Mouse (Mus musculus): Measurements from ENCODE around the gene Zfp281. TPM values are rescaled to one million over a fixed set of nuclear protein-coding genes. Genes with fewer than 3 reads are reported as not detected.

The Zfp281 gene
- polyA plus RNA-seq, 1 experiment from 2014 or later, result 26.7 TPM

DNA sequence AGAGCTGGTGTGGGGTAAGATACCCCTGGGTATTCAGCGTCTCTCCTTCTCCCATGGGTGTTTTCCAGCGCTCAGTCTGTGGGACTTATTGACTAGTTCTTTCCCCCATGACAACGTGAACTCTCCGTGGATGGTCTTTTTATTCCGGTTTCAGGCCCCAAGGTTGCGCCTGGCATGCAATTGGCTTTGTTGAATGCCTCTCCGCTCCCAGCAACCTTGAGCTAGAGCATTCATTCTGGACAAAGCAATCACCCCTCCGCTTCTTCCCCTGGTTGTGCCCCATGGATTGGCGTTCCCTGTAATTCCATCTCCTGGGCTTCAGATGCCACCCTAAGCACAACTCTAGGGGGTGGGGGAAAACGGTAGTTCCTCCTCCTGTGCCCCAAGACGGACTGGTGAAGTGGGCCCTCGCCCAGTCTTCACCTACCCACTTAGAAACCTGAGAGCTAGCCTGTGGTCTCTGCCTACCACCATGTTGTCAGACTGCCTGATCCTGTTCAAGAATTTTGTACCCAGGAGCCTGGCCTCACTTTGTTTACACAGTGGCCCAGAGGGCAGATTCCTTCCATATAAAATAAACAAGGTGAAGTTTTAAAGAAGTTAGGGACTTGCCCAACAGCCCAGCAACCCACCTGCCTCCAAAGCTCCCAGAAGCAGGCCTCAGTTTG, 47.2 kb downstream of the Zfp281 start:
- Histone ChIP-seq H3K4me1 (ENCODE audit: control insufficient read depth, insufficient read depth, low read length) (no peaks in the 10 kb centered on the region), H3K4me3 (ENCODE audit: low read depth, low read length) (no peak overlapping the region), H3K27me3 (replicated peaks; ENCODE audit: control insufficient read depth, insufficient read depth, low read length) (no peaks in the 10 kb centered on the region), H3K9ac (ENCODE audit: low read length) (no peak overlapping the region), H3K27ac (ENCODE audit: low read depth, low read length) (no peak overlapping the region), H3K4me2 (ENCODE audit: low read length) (no peak overlapping the region), H3K9me3 (replicated peaks; ENCODE audit: control insufficient read depth, low read length) (no peaks in the 10 kb centered on the region), H3K36me3 (ENCODE audit: control insufficient read depth, insufficient read depth, low read length) (no peaks in the 10 kb centered on the region)
- ATAC-seq (no peak), DNase-seq (ENCODE audit: low spot score) (no peak)
- 85% methylated on average over 12 of the region's 12 CpGs for WGBS

DNA sequence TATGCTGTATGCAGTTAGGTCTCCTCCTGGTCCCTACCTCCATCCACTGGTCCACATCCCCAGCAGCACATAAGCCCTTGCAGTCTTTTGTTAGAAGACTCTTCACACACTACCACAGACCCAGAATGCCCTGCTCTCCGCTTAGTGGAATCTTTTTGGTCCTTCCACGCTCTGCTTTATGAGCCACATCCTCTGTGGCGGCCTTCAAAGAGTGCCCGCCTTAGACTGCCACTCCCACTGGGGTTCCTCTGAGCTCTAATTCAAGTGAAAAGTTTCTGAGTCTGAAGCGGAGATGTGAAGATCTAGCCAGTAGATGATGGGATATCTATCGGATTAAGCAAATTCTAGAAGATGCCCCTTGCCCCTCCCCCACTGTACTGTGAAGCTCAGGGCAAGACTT, 47.9 kb downstream of the Zfp281 start:
- no peak for DNase-seq (ENCODE audit: low spot score)
- H3K4me2 ChIP-seq (ENCODE audit: low read length), result no peak overlapping the region
- H3K36me3 ChIP-seq (ENCODE audit: control insufficient read depth, insufficient read depth, low read length), result no peaks in the 10 kb centered on the region
- H3K9me3 ChIP-seq (replicated peaks; ENCODE audit: control insufficient read depth, low read length), result no peaks in the 10 kb centered on the region
- 75% methylated on average over 6 of the region's 6 CpGs for WGBS
- no peak for ATAC-seq
- no peak overlapping the region for H3K27ac ChIP-seq (ENCODE audit: low read depth, low read length)
- no peak overlapping the region for H3K4me3 ChIP-seq (ENCODE audit: low read depth, low read length)
- no peaks in the 10 kb centered on the region for H3K4me1 ChIP-seq (ENCODE audit: control insufficient read depth, insufficient read depth, low read length)
- H3K9ac ChIP-seq (ENCODE audit: low read length), result no peak overlapping the region
- H3K27me3 ChIP-seq (replicated peaks; ENCODE audit: control insufficient read depth, insufficient read depth, low read length), result no peaks in the 10 kb centered on the region

DNA sequence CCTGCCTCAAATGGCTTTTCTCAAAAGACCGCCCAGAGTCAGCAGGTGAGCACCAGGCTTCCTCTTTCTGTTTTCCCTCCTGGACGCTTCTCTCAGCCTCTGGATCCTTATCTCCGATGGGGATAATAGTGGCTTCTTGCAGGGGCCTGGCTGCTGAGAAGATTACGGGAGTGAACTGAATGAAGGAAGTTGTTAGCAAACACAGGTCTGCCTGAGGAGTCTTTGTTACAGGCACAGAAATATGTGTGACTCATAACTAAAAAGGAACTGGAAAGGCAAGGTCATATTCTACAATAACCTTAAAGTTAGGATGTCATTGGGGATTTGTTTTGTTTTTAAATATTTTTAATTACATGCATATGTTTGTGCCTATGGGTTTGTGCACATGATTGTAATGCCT, 48.6 kb downstream of the Zfp281 start:
- H3K27ac ChIP-seq (ENCODE audit: low read depth, low read length), result no peak overlapping the region
- 53% methylated on average over 4 of the region's 4 CpGs for WGBS
- no peaks in the 10 kb centered on the region for H3K27me3 ChIP-seq (replicated peaks; ENCODE audit: control insufficient read depth, insufficient read depth, low read length)
- H3K4me1 ChIP-seq (ENCODE audit: control insufficient read depth, insufficient read depth, low read length), result no peaks in the 10 kb centered on the region
- no peak for DNase-seq (ENCODE audit: low spot score)
- H3K9me3 ChIP-seq (replicated peaks; ENCODE audit: control insufficient read depth, low read length), result no peaks in the 10 kb centered on the region
- no peak for ATAC-seq
- no peak overlapping the region for H3K4me2 ChIP-seq (ENCODE audit: low read length)
- no peaks in the 10 kb centered on the region for H3K36me3 ChIP-seq (ENCODE audit: control insufficient read depth, insufficient read depth, low read length)
- H3K9ac ChIP-seq (ENCODE audit: low read length), result no peak overlapping the region
- no peak overlapping the region for H3K4me3 ChIP-seq (ENCODE audit: low read depth, low read length)

DNA sequence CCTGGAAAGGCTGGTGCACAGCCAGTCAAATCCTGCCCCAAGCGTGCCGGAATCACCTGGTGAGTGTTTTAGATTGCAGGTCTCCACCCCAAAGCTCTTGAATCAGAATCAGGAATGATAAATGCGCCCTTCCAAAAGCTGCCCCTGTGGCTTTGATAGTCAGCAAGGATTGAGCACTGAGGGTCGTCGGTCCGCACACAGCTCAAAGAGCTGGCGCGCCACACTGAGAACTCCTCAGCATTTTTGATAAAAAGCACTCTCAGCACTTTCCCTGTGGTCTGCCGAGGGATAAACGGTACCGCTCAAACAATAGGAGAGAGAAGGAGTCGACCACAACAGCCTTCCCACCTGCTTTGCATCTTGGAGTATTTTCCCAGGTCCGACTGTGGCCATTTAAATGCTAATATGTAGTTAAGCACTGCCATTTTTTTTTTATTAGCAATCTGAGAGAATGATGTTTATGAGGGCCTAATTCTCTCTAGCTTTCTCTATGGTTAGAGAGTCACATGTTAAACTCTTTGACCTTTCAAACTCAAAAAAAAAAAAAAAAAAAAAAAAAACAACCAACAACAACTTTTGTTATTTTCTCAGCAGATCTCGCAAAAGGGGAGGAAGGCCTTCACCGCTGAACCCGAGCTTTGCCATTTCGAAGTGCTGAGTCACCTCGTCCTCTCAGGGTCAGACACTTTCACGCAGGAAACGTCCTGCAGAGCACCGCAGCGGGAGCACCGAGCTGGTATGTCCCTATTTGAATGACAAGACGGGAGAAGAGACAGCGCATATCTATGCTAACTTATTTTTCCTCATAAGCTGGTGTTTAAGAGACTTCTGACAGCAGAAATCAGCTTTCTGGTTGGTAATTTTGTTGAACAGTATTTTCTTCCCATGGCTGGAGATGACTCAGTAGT, 50.1 kb downstream of the Zfp281 start:
- WGBS, result 14% methylated on average over 25 of the region's 25 CpGs
- H3K4me2 ChIP-seq (ENCODE audit: low read length), result peak overlapping the region; percentile 13; the same call in 1 of the 2 replicates
- no peaks in the 10 kb centered on the region for H3K36me3 ChIP-seq (ENCODE audit: control insufficient read depth, insufficient read depth, low read length)

DNA sequence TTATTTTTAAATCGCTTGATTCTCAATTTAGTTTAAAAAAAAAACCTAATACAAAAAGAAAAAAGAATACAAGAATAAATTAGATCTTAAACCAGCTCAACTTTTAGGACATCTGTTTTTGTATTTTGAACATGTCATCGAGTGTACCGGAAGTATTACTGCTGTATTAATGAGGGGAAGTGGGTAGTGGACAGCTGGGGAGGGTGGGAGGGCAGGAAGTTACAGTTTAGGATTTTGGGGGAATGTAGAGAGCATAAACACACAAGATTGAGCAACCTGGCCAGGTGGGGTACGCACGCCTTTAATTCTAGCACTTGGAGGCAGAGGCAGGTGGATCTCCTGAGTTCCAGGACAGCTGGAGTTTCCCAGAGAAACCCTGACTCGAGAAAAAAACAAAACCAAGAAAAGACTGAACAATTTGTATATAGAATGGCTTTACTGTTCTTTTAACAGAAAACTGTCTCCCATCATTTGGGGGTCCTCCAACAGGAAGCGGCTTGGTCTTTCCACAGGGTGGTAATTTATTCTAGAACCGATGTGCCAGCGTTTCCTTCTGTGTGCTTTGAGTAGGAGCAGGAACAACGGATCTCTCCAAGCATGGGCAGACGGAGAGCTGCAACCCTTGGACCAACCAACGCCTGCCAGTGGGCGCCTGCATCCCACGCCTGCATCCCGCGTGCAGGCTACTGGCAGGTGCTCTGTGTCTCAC, 51.2 kb downstream of the Zfp281 start:
- no peaks in the 10 kb centered on the region for H3K27me3 ChIP-seq (replicated peaks; ENCODE audit: control insufficient read depth, insufficient read depth, low read length)
- no peaks in the 10 kb centered on the region for H3K4me1 ChIP-seq (ENCODE audit: control insufficient read depth, insufficient read depth, low read length)
- no peaks in the 10 kb centered on the region for H3K9me3 ChIP-seq (replicated peaks; ENCODE audit: control insufficient read depth, low read length)
- no peak overlapping the region for H3K9ac ChIP-seq (ENCODE audit: low read length)
- DNase-seq (ENCODE audit: low spot score), result no peak
- no peak overlapping the region for H3K27ac ChIP-seq (ENCODE audit: low read depth, low read length)
- no peak for ATAC-seq
- H3K4me3 ChIP-seq (ENCODE audit: low read depth, low read length), result no peak overlapping the region
- H3K4me2 ChIP-seq (ENCODE audit: low read length), result no peak overlapping the region
- no peaks in the 10 kb centered on the region for H3K36me3 ChIP-seq (ENCODE audit: control insufficient read depth, insufficient read depth, low read length)
- WGBS, result 89% methylated on average over 16 of the region's 16 CpGs

More for the DNA sequence above, 50.1 kb downstream of the Zfp281 start:
- Histone ChIP-seq H3K9ac (ENCODE audit: low read length) (no peak overlapping the region), H3K4me3 (ENCODE audit: low read depth, low read length) (no peak overlapping the region), H3K27me3 (replicated peaks; ENCODE audit: control insufficient read depth, insufficient read depth, low read length) (no peaks in the 10 kb centered on the region), H3K4me1 (ENCODE audit: control insufficient read depth, insufficient read depth, low read length) (no peaks in the 10 kb centered on the region), H3K9me3 (replicated peaks; ENCODE audit: control insufficient read depth, low read length) (no peaks in the 10 kb centered on the region), H3K27ac (ENCODE audit: low read depth, low read length) (no peak overlapping the region)
- DNase-seq (ENCODE audit: low spot score) (peak; percentile 16), ATAC-seq (no peak)

DNA sequence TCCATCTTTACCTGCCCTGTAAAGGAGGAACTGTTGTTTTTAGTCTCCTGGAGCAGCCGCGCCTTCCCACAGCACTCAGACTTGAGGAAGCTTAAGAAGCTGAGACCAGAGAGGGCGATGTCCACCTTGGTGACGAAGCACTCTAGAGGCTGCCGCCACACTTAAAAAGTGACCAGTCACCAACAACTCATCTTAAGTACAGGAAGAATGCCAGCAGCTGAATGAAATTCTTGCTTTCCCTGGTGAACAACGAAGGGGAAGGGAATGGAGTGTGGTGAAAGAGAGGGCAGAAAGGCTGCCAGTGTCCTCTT, 51.7 kb downstream of the Zfp281 start:
- no peak for DNase-seq (ENCODE audit: low spot score)
- H3K4me2 ChIP-seq (ENCODE audit: low read length), result no peak overlapping the region
- no peaks in the 10 kb centered on the region for H3K9me3 ChIP-seq (replicated peaks; ENCODE audit: control insufficient read depth, low read length)
- no peaks in the 10 kb centered on the region for H3K4me1 ChIP-seq (ENCODE audit: control insufficient read depth, insufficient read depth, low read length)
- no peaks in the 10 kb centered on the region for H3K36me3 ChIP-seq (ENCODE audit: control insufficient read depth, insufficient read depth, low read length)
- no peaks in the 10 kb centered on the region for H3K27me3 ChIP-seq (replicated peaks; ENCODE audit: control insufficient read depth, insufficient read depth, low read length)
- ATAC-seq, result no peak
- H3K4me3 ChIP-seq (ENCODE audit: low read depth, low read length), result no peak overlapping the region
- no peak overlapping the region for H3K9ac ChIP-seq (ENCODE audit: low read length)
- no peak overlapping the region for H3K27ac ChIP-seq (ENCODE audit: low read depth, low read length)
- 86% methylated on average over 6 of the region's 6 CpGs for WGBS

DNA sequence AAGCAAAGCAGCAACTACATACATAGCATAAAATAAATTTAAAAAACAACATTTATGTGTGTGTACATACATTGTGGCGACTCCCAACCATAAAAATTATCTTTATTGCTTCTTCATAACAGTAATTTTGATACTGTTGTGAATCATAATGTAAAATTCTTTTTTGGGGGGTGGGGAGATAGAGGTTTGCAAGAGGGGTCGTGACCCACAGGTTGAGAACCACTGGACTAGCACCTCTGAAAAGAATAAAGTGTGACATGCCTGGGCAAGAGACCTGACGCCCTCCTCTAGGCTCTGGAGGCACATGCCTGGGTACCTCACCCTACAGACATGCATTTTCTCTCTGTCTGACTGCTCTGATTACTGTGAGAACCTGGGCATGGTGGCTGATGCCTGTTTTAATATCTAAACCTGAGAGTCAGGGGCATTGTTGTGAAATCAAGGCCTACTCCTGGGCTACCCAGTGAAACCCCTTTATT, 53.2 kb downstream of the Zfp281 start:
- Histone ChIP-seq H3K4me1 (ENCODE audit: control insufficient read depth, insufficient read depth, low read length) (no peaks in the 10 kb centered on the region), H3K4me3 (ENCODE audit: low read depth, low read length) (no peak overlapping the region), H3K4me2 (ENCODE audit: low read length) (no peak overlapping the region), H3K9me3 (replicated peaks; ENCODE audit: control insufficient read depth, low read length) (no peaks in the 10 kb centered on the region), H3K27me3 (replicated peaks; ENCODE audit: control insufficient read depth, insufficient read depth, low read length) (no peaks in the 10 kb centered on the region), H3K27ac (ENCODE audit: low read depth, low read length) (no peak overlapping the region), H3K9ac (ENCODE audit: low read length) (no peak overlapping the region), H3K36me3 (ENCODE audit: control insufficient read depth, insufficient read depth, low read length) (no peaks in the 10 kb centered on the region)
- ATAC-seq (no peak), DNase-seq (ENCODE audit: low spot score) (no peak)
- 87% methylated on average over 3 of the region's 3 CpGs for WGBS

DNA sequence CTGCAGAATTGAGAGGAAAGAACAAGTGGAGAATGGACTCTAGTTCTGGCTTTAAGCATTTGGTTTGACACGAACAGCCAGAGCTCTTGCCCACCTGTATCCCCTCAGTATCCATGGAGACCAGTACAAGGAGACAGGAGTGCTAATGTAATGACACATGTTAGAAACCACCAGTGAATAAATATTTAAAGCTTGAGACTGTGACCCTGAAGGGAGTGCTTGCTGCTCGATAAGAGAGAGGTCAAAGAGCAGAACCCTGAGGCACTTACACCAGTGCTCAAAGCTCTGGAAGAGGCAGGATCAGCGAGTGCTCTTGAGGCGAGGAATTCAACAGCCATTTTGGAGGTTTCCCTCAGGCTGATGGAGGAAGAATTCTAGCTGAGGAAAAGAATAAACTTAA, 54.1 kb downstream of the Zfp281 start:
- Histone ChIP-seq H3K27ac (ENCODE audit: low read depth, low read length) (no peak overlapping the region), H3K4me1 (ENCODE audit: control insufficient read depth, insufficient read depth, low read length) (no peaks in the 10 kb centered on the region), H3K36me3 (ENCODE audit: control insufficient read depth, insufficient read depth, low read length) (no peaks in the 10 kb centered on the region), H3K27me3 (replicated peaks; ENCODE audit: control insufficient read depth, insufficient read depth, low read length) (no peaks in the 10 kb centered on the region), H3K9me3 (replicated peaks; ENCODE audit: control insufficient read depth, low read length) (no peaks in the 10 kb centered on the region), H3K4me2 (ENCODE audit: low read length) (no peak overlapping the region), H3K9ac (ENCODE audit: low read length) (no peak overlapping the region), H3K4me3 (ENCODE audit: low read depth, low read length) (no peak overlapping the region)
- DNase-seq (ENCODE audit: low spot score) (no peak), ATAC-seq (no peak)
- 76% methylated on average over 4 of the region's 4 CpGs for WGBS
